Mouse (Mus musculus) heart, postnatal 0 days (tissue): ENCODE measurements at regions not wholly inside any gene's neighbourhood (a gene's known extent, or its start where the extent isn't known, plus 50 kb on each side); places are given as distances from the start of the nearest gene placed in this dataset.

Experiments
- ATAC-seq: fragments of 200-750 bp; cut with Nextera tagmentation; 2 replicates; pipeline ENCODE4 v1.8.0; 2017; ENCODE audit warnings: low read depth, moderate number of reproducible peaks, moderate library complexity; ENCODE audit not compliant: insufficient read depth
- DNase-seq: peaks from one replicate; pipeline ENCODE4 v3.0.0-alpha.2; 2016; ENCODE audit warnings: low spot score
- H3K27ac ChIP-seq: fragments of 300-500 bp; sonication (generic); 2 replicates; pipeline ENCODE4 v1.5.1; 2014; ENCODE audit warnings: low read depth, mild to moderate bottlenecking
- H3K27me3 ChIP-seq: fragments of 300-500 bp; sonication (generic); 2 replicates; pipeline ENCODE4 v1.6.1; 2014; ENCODE audit warnings: low read length, mixed read lengths; ENCODE audit not compliant: control insufficient read depth, insufficient read depth
- H3K36me3 ChIP-seq: fragments of 300-500 bp; sonication (generic); replicated peaks from 2 replicates; pipeline ENCODE4 v1.6.1; 2014; ENCODE audit warnings: low read length, mixed read lengths; ENCODE audit not compliant: control insufficient read depth, insufficient read depth
- H3K4me1 ChIP-seq: fragments of 300-500 bp; sonication (generic); 2 replicates; pipeline ENCODE4 v1.6.1; 2014; ENCODE audit warnings: antibody characterized with exemption; ENCODE audit not compliant: control insufficient read depth, insufficient read depth
- H3K4me2 ChIP-seq: fragments of 300-500 bp; sonication (generic); 2 replicates; pipeline ENCODE4 v1.6.1; 2014; ENCODE audit warnings: low read depth, mild to moderate bottlenecking, low read length, moderate library complexity
- H3K4me3 ChIP-seq: fragments of 300-500 bp; sonication (generic); 2 replicates; pipeline ENCODE4 v1.5.1; 2014; ENCODE audit warnings: low read depth, low read length
- H3K9ac ChIP-seq: fragments of 300-500 bp; sonication (generic); replicated peaks from 2 replicates; pipeline ENCODE4 v1.6.1; 2014; ENCODE audit warnings: low read depth, low read length, mixed read lengths
- H3K9me3 ChIP-seq: fragments of 300-500 bp; sonication (generic); replicated peaks from 2 replicates; pipeline ENCODE4 v1.6.1; 2016; ENCODE audit warnings: low read length; ENCODE audit not compliant: control insufficient read depth
- CTCF ChIP-seq: IDR thresholded peaks from 2 replicates; pipeline ENCODE4 v1.5.1; 2016; ENCODE audit warnings: antibody characterized with exemption, control low read depth, low read depth
- EP300 ChIP-seq: IDR thresholded peaks from 2 replicates; pipeline ENCODE4 v1.6.1; 2016; ENCODE audit warnings: antibody characterized with exemption, low read depth
- WGBS: fragments of 180-500 bp; shearing (Covaris S2); extraction: QIAGEN DNeasy Blood & Tissue Kit; methylation state at CpG from one replicate; pipeline ENCODE4 v1.1.7; 2014; 5-methylcytosine and 5-hydroxymethylcytosine counted together

DNA sequence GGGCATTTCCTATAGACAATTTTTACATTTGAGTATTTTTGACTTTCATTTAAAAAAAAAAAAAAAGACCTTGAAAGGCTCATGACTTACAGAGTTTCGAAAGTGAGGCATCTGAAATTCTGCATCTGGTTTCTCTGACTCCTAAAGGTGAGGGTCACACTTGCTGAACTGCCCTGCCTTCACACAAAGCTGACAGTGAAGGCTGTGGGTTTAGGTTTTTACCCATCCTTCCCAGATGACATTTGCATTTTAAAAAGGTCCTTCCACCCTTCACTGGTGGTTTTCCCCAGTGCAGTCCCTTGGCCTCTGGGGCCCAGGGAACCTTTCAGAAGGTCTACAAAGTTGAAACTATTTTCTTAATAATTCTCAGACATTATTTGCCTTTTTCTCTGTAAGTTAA lies 76.4 kb upstream of the Slit3 start:
- Histone ChIP-seq H3K9me3 (no peaks in the 10 kb centered on the region), H3K4me1 (no peaks in the 10 kb centered on the region), H3K4me2 (no peak overlapping the region), H3K9ac (no peak overlapping the region), H3K36me3 (no peaks in the 10 kb centered on the region), H3K27ac (no peak overlapping the region), H3K27me3 (no peaks in the 10 kb centered on the region), H3K4me3 (no peak overlapping the region)
- TF ChIP-seq CTCF (no peak), EP300 (no peak)
- no peak for DNase-seq
- ATAC-seq: no peak
- WGBS: 82% methylated on average over 1 of the region's 1 CpGs

DNA sequence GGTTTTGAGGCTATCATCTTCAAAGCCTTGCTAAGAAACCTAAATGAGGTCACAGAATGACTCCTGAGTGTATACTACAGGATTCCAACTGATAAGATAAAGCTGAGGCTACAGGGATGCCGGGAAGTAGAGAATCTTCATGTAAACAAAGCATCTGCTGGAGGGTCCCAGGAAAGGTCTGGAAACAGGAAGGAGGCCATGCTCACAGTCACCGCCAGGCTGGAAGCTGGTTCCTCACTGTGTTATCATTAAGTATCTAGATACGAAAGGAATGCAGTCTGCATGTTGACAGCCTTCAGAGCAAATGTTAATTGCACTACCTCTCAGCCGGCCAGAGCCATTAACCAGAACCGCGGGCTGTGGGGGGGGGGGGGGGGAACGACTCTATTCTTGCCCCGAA lies 96.6 kb upstream of the Slit3 start:
- Histone ChIP-seq H3K4me2 (peak overlapping the region; percentile 33), H3K27ac (no peak overlapping the region), H3K27me3 (no peaks in the 10 kb centered on the region), H3K36me3 (no peaks in the 10 kb centered on the region), H3K9me3 (no peaks in the 10 kb centered on the region), H3K4me3 (peak overlapping the region; percentile 7; the same call in 1 of the 2 replicates), H3K4me1 (0 out of 2 replicates have a peak, but pooled peaks cover 2% of the 10 kb centered on the region), H3K9ac (no peak overlapping the region)
- DNase-seq: no peak
- 3% methylated on average over 8 of the region's 8 CpGs for WGBS
- no peak for TF ChIP-seq EP300
- TF ChIP-seq CTCF: no peak
- ATAC-seq: no peak

DNA sequence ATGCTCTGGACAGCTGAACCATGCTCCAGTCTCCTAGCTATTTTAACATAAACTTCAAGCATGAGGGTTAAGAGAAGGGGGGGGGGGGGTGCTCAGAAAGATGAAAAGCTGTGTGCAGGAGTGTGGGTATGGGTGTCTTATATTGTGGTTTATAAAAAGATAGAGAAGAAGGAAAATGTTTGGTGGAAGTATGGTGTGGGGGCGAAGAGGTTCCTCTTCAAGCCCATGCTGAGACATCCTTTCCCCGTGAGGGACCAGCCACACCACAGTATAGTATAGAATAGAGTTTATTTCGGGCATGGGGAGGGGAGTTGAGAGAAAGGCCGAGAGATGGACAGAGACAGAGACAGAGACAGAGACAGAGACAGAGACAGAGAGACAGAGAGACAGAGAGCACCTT lies 97.2 kb upstream of the Slit3 start:
- H3K4me1 ChIP-seq: 0 out of 2 replicates have a peak, but pooled peaks cover 2% of the 10 kb centered on the region
- H3K27me3 ChIP-seq: no peaks in the 10 kb centered on the region
- no peaks in the 10 kb centered on the region for H3K9me3 ChIP-seq
- H3K4me3 ChIP-seq: no peak overlapping the region
- DNase-seq: no peak
- TF ChIP-seq EP300 (no peak), CTCF (no peak)
- H3K27ac ChIP-seq: no peak overlapping the region
- H3K36me3 ChIP-seq: no peaks in the 10 kb centered on the region
- H3K4me2 ChIP-seq: no peak overlapping the region
- no peak overlapping the region for H3K9ac ChIP-seq
- no peak for ATAC-seq
- WGBS: 76% methylated on average over 4 of the region's 4 CpGs

DNA sequence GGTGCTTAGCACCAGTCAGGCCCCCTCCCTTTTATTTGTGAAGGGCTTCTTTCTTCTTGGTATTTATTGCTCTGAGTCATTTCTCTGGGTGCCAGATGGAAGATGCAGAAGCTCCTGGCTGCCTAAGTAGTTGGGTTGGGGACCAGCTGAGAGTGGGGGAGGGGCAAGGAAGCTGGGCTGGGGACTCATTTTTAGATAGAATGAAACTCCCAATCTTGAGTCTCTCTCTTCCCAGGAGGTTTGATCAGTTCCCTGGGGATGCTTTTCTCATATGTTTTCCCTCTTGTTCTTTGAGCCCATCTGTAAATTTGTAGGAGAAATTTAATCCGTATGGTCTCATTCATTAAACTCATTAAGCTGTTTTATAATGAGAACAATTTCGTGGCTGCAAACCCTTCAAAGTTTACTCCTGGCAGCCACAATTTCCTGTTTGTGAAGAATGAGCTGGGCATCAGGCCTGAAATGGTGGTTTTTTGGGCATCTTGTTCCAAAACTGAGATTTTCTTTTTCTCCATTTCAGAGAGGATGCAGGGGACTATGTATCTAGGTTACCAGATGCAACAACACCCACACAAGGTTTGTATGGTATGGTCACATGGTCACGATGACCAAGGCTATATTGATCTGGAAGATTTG lies 98.9 kb upstream of the Slit3 start:
- H3K4me2 ChIP-seq: no peak overlapping the region
- 0 out of 2 replicates have a peak, but pooled peaks cover 2% of the 10 kb centered on the region for H3K4me1 ChIP-seq
- 68% methylated on average over 3 of the region's 3 CpGs for WGBS
- H3K4me3 ChIP-seq: no peak overlapping the region
- H3K27ac ChIP-seq: no peak overlapping the region
- H3K27me3 ChIP-seq: no peaks in the 10 kb centered on the region
- no peak overlapping the region for H3K9ac ChIP-seq
- H3K36me3 ChIP-seq: no peaks in the 10 kb centered on the region
- no peaks in the 10 kb centered on the region for H3K9me3 ChIP-seq
- TF ChIP-seq EP300 (no peak), CTCF (no peak)
- no peak for DNase-seq
- ATAC-seq: no peak

DNA sequence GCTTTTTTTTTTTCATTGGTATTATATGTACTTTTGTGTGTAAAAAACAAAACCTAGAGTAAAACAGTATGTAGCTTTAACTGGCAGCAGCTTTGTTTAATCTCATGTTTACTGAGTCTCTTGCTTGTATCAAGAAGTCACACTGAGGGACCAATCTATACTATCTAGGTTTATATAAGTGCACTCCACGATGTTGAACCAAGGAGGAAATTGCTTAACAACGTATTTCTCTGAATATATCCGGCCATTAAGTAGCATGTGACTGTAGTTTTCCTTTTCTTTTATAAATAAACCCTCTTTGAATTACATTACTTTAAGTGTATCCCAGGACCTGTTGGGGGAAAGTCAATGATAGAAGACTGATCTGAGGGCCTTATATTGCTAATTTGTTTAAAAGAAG lies 104.0 kb upstream of the Slit3 start:
- no peaks in the 10 kb centered on the region for H3K36me3 ChIP-seq
- H3K27me3 ChIP-seq: no peaks in the 10 kb centered on the region
- H3K9ac ChIP-seq: no peak overlapping the region
- DNase-seq (no peak), ATAC-seq (no peak)
- no peak overlapping the region for H3K27ac ChIP-seq
- H3K4me1 ChIP-seq: no peaks in the 10 kb centered on the region
- H3K4me2 ChIP-seq: no peak overlapping the region
- no peaks in the 10 kb centered on the region for H3K9me3 ChIP-seq
- no peak overlapping the region for H3K4me3 ChIP-seq
- 41% methylated on average over 3 of the region's 3 CpGs for WGBS
- no peak for TF ChIP-seq EP300
- no peak for TF ChIP-seq CTCF
